In genomic region chr9:44799102-44799957, GRCm38 (mm10) we compare ENCODE assay signal across 8 mouse cellular contexts. TPM values are rescaled to one million over a fixed set of nuclear protein-coding genes. Genes with fewer than 3 reads are reported as not detected.
DNase-seq lines count a peak whose midpoint lies in the region; ATAC-seq and TF ChIP-seq lines count a peak whose summit lies in the region.

TSS of gene Tmem25 (minus strand) at chr9:44799307.

- H3K36me3 ChIP-seq in E14TG2a.4 (ENCODE audit: insufficient read depth, low read length): no peaks in the 10 kb centered on the region
- H3K36me3 ChIP-seq in forebrain, embryonic 12.5 days (replicated peaks): no peaks in the 10 kb centered on the region
- H3K36me3 ChIP-seq in heart, postnatal 0 days (replicated peaks; ENCODE audit: control insufficient read depth, insufficient read depth, low read length): no peaks in the 10 kb centered on the region
- H3K36me3 ChIP-seq in liver, embryonic 14.5 days (replicated peaks; ENCODE audit: control insufficient read depth, insufficient read depth, low read depth): no peaks in the 10 kb centered on the region
- H3K36me3 ChIP-seq in neural tube, embryonic 11.5 days (ENCODE audit: control insufficient read depth, insufficient read depth, low read length): no peaks in the 10 kb centered on the region
- no peaks in the 10 kb centered on the region for H3K36me3 ChIP-seq in stomach, embryonic 16.5 days (ENCODE audit: control insufficient read depth, insufficient read depth, low read length)

- H3K27ac ChIP-seq in forebrain, embryonic 12.5 days: peak within 1 kb of the TSS; percentile 57; the same call in 1 of the 2 replicates
- peak within 1 kb of the TSS; percentile 79 for H3K27ac ChIP-seq in heart, postnatal 0 days (ENCODE audit: low read depth)
- no peak within 1 kb of the TSS for H3K27ac ChIP-seq in liver, embryonic 14.5 days
- no peak within 1 kb of the TSS for H3K27ac ChIP-seq in neural tube, embryonic 11.5 days (ENCODE audit: low read depth, low read length)
- peak within 1 kb of the TSS; percentile 82 for H3K27ac ChIP-seq in stomach, embryonic 16.5 days (ENCODE audit: low read length)

- peak within 1 kb of the TSS; percentile 85 for H3K4me2 ChIP-seq in forebrain, embryonic 12.5 days
- peak within 1 kb of the TSS; percentile 97 for H3K4me2 ChIP-seq in heart, postnatal 0 days (ENCODE audit: low read depth, low read length)
- peak within 1 kb of the TSS; percentile 91 for H3K4me2 ChIP-seq in liver, embryonic 14.5 days (ENCODE audit: low read depth)
- H3K4me2 ChIP-seq in neural tube, embryonic 11.5 days (ENCODE audit: low read depth): peak within 1 kb of the TSS; percentile 91
- peak within 1 kb of the TSS; percentile 96 for H3K4me2 ChIP-seq in stomach, embryonic 16.5 days (ENCODE audit: low read depth, low read length)

- H3K4me1 ChIP-seq in E14TG2a.4 (replicated peaks; ENCODE audit: low read depth, low read length): peaks cover 22% of the 10 kb centered on the region
- H3K4me1 ChIP-seq in forebrain, embryonic 12.5 days: peaks cover 17% of the 10 kb centered on the region
- H3K4me1 ChIP-seq in heart, postnatal 0 days (ENCODE audit: control insufficient read depth, insufficient read depth): peaks cover 13% of the 10 kb centered on the region; the same call in 1 of the 2 replicates
- peaks cover 0 to 8% of the 10 kb centered on the region in 2 experiments; a peak in 3 of 4 replicates for H3K4me1 ChIP-seq in liver, embryonic 14.5 days (replicated peaks; ENCODE audit: control insufficient read depth in 2 of 2, insufficient read depth in 2 of 2, low read length in 1 of 2)
- peaks cover 7% of the 10 kb centered on the region; the same call in 1 of the 2 replicates for H3K4me1 ChIP-seq in neural tube, embryonic 11.5 days (ENCODE audit: control insufficient read depth, insufficient read depth, low read length)
- peaks cover 12% of the 10 kb centered on the region for H3K4me1 ChIP-seq in stomach, embryonic 16.5 days (ENCODE audit: control insufficient read depth, insufficient read depth, low read length)

- no peak for TF ChIP-seq EP300 in heart, postnatal 0 days (IDR thresholded peaks at IDR 0.05; ENCODE audit: low read depth)
- TF ChIP-seq EP300 in liver, embryonic 14.5 days (IDR thresholded peaks at IDR 0.05; ENCODE audit: low read depth): no peak

- H3K9ac ChIP-seq in forebrain, embryonic 12.5 days: peak within 1 kb of the TSS; percentile 74
- H3K9ac ChIP-seq in heart, postnatal 0 days (replicated peaks; ENCODE audit: low read depth, low read length): peak within 1 kb of the TSS; percentile 62
- peak within 1 kb of the TSS; percentile 52; the same call in 1 of the 2 replicates for H3K9ac ChIP-seq in liver, embryonic 14.5 days (replicated peaks)
- peak within 1 kb of the TSS; percentile 61 for H3K9ac ChIP-seq in neural tube, embryonic 11.5 days (ENCODE audit: low read length)
- H3K9ac ChIP-seq in stomach, embryonic 16.5 days (ENCODE audit: low read length): peak within 1 kb of the TSS; percentile 80

- WGBS in forebrain, embryonic 12.5 days: under 1% methylated on average over 75 of the region's 75 CpGs
- 1% methylated on average over 74 of the region's 75 CpGs for WGBS in heart, postnatal 0 days
- under 1% methylated on average over 75 of the region's 75 CpGs for whole genome bisulfite sequencing in liver, embryonic 14.5 days (ENCODE audit: insufficient replicate concordance)
- under 1% methylated on average over 73 of the region's 75 CpGs for WGBS in neural tube, embryonic 11.5 days
- under 1% methylated on average over 71 of the region's 75 CpGs for WGBS in stomach, embryonic 16.5 days

- peaks cover 44% of the 10 kb centered on the region for H3K27me3 ChIP-seq in E14TG2a.4 (ENCODE audit: insufficient read depth, low read length)
- H3K27me3 ChIP-seq in forebrain, embryonic 12.5 days: peaks cover 45% of the 10 kb centered on the region
- H3K27me3 ChIP-seq in heart, postnatal 0 days (ENCODE audit: control insufficient read depth, insufficient read depth, low read length): no peaks in the 10 kb centered on the region; the same call in 1 of the 2 replicates
- peaks cover 22% of the 10 kb centered on the region for H3K27me3 ChIP-seq in liver, embryonic 14.5 days (ENCODE audit: control insufficient read depth, insufficient read depth, low read length)
- H3K27me3 ChIP-seq in neural tube, embryonic 11.5 days (ENCODE audit: control insufficient read depth, insufficient read depth, low read length): peaks cover 7% of the 10 kb centered on the region
- no peaks in the 10 kb centered on the region for H3K27me3 ChIP-seq in stomach, embryonic 16.5 days (ENCODE audit: control insufficient read depth, insufficient read depth, low read length)

- DNase-seq in heart, postnatal 0 days (ENCODE audit: low spot score): peak; percentile 53
- peak; percentile 95 to 96 for DNase-seq in kidney, postnatal 36 days
- DNase-seq in liver, embryonic 14.5 days (ENCODE audit: low read depth in 3 of 3, low spot score in 3 of 3): peak; percentile 47 to 58 (median 54)
- DNase-seq in neural tube, embryonic 11.5 days (ENCODE audit: low spot score): peak; percentile 87

- ATAC-seq in cerebellum, adult (ENCODE audit: insufficient number of reproducible peaks, low FRiP score, low TSS enrichment): peak; percentile 85
- peak; percentile 97 for ATAC-seq in forebrain, embryonic 12.5 days (ENCODE audit: low FRiP score)
- ATAC-seq in heart, postnatal 0 days (ENCODE audit: insufficient read depth, low read depth): peak; percentile 91
- ATAC-seq in liver, embryonic 14.5 days (ENCODE audit: insufficient read depth): peak; percentile 89
- ATAC-seq in neural tube, embryonic 11.5 days (ENCODE audit: insufficient read depth, low FRiP score, low TSS enrichment): peak; percentile 97
- ATAC-seq in stomach, embryonic 16.5 days (ENCODE audit: insufficient read depth, low FRiP score): peak; percentile 95

- TF ChIP-seq CTCF in E14TG2a.4 (conservative IDR thresholded peaks at IDR 0.05; ENCODE audit: low read length): no peak
- no peak for TF ChIP-seq CTCF in heart, postnatal 0 days (IDR thresholded peaks at IDR 0.05; ENCODE audit: low read depth)
- TF ChIP-seq CTCF in liver, embryonic 14.5 days (IDR thresholded peaks at IDR 0.05; ENCODE audit: low read depth): no peak

- H3K9me3 ChIP-seq in E14TG2a.4 (ENCODE audit: low read length): no peaks in the 10 kb centered on the region
- no peaks in the 10 kb centered on the region for H3K9me3 ChIP-seq in forebrain, embryonic 12.5 days
- H3K9me3 ChIP-seq in heart, postnatal 0 days (replicated peaks; ENCODE audit: control insufficient read depth, low read length): no peaks in the 10 kb centered on the region
- H3K9me3 ChIP-seq in liver, embryonic 14.5 days (ENCODE audit: control insufficient read depth, low read length): no peaks in the 10 kb centered on the region
- no peaks in the 10 kb centered on the region for H3K9me3 ChIP-seq in neural tube, embryonic 11.5 days (ENCODE audit: control insufficient read depth, low read length)
- H3K9me3 ChIP-seq in stomach, embryonic 16.5 days (replicated peaks; ENCODE audit: control insufficient read depth, low read length): no peaks in the 10 kb centered on the region

- H3K4me3 ChIP-seq in E14TG2a.4 (replicated peaks; ENCODE audit: low read length): peak within 1 kb of the TSS; percentile 89
- H3K4me3 ChIP-seq in forebrain, embryonic 12.5 days (replicated peaks): peak within 1 kb of the TSS; percentile 56
- H3K4me3 ChIP-seq in heart, postnatal 0 days (ENCODE audit: low read depth, low read length): peak within 1 kb of the TSS; percentile 66
- peak within 1 kb of the TSS; percentile 60 to 63 for H3K4me3 ChIP-seq in liver, embryonic 14.5 days (ENCODE audit: insufficient read depth in 1 of 2, low read depth in 2 of 2, low read length in 2 of 2)
- H3K4me3 ChIP-seq in neural tube, embryonic 11.5 days (ENCODE audit: low read depth, low read length): peak within 1 kb of the TSS; percentile 52
- H3K4me3 ChIP-seq in stomach, embryonic 16.5 days (replicated peaks; ENCODE audit: low read length): peak within 1 kb of the TSS; percentile 70

RNA-seq across cellular contexts. Expression of gene Tmem25, which starts in this region (rescaled TPM):
- 3.6 and 4.4 TPM in 2 replicates for polyA plus RNA-seq in forebrain, embryonic 12.5 days (2016; fragmentation: Nextera tagmentation; extraction: Ambion mirVana)
- total RNA-seq in heart, postnatal 0 days (2014; rRNA removed; ENCODE audit: low replicate concordance): 2.4 and 5.2 TPM in 2 replicates
- polyA plus RNA-seq in heart, postnatal 0 days (2015; fragmentation: Nextera tagmentation; extraction: Ambion mirVana): 3.2 and 3.4 TPM in 2 replicates
- 3.6 and 4.9 TPM in 2 replicates for polyA plus RNA-seq in liver, embryonic 14.5 days (2012; rRNA removed)
- polyA plus RNA-seq in liver, embryonic 14.5 days (2014; fragmentation: Nextera tagmentation; extraction: Ambion mirVana): 1.3 and 1.9 TPM in 2 replicates
- polyA plus RNA-seq in neural tube, embryonic 11.5 days (2014; fragmentation: Nextera tagmentation; extraction: Ambion mirVana): 3.1 and 3.3 TPM in 2 replicates
- polyA plus RNA-seq in stomach, embryonic 16.5 days (2015; fragmentation: Nextera tagmentation; extraction: Ambion mirVana): 3.6 and 4.5 TPM in 2 replicates

Comparison
In these comparisons a context has a peak if more than half of its experiments do, and no peak if none do; other contexts are left out.
1. H3K27ac ChIP-seq: peak in forebrain, embryonic 12.5 days (single experiment), heart, postnatal 0 days (single experiment) and stomach, embryonic 16.5 days (single experiment); none in liver, embryonic 14.5 days (single experiment) and neural tube, embryonic 11.5 days (single experiment).
2. Peak in every context shown above with its lines, with median percentiles within 50 percentile points of each other: H3K4me3 ChIP-seq, ATAC-seq, H3K4me2 ChIP-seq, H3K9ac ChIP-seq and DNase-seq.